Mouse (Mus musculus) ovary, adult 2 months (tissue): ENCODE results near the gene Iqcj. TPM values are rescaled to one million over a fixed set of nuclear protein-coding genes. Genes with fewer than 3 reads are reported as not detected.

Source experiments
- polyA plus RNA-seq: library from polyadenylated mRNA; depleted of rRNA; stranded (reverse); fragments of >200 nt; gene quantifications from 2 replicates; pipeline ENCODE4 v1.2.3, GENCODE M21; 2012; rRNA removed

Iqcj gene
- not detected in 2 replicates for polyA plus RNA-seq

DNA sequence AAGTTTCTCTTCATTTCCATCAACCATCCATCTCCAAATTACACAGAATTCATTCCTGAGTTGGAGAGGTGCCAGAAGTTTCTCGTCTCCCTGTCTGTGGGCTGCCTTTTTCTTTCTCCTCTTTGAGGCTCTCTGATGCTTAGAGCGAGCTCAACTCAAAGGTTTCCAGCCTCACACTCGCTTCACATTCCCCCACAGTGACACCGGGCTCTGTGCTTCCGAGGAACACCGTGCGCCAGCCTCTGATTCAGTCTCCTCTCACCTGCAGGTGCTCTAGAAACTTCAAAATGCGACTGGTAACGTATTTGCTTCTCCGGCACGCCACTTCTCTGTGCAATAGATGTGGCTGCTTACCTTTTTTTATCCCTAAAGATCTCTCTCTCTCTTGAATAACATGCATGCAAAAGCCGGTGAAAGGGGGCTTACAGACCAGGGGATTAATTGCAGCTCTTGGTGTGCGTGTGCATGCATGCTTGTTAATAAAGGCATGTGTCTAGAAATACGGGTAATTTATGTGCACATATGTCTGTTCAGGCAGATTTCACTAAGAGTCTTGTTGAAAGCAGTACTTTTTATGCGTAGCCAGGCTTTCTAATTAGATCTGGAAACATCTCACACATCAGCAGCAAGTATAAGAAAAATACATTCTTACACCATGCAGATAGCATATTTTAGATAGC, at the start of gene Iqcj, which contains the start of gene Iqschfp:
TSS of gene Iqcj (plus strand) at position 195 of the 680 bp plus-strand sequence.
TSS of gene Iqschfp (plus strand) at position 207 of the 680 bp plus-strand sequence.

GRCm38 (mm10) chr3:68064731-68065130, 172.7 kb downstream of the Iqcj start, which contains the start of gene Schip1:
Schip1 (plus strand) TSS chr3:68064802.

Other genes with a start within 250 kb of the Iqcj start
- not detected in 2 replicates for gene Iqschfp, start within 50 bp of the Iqcj start, polyA plus RNA-seq
- gene Schip1, start 172.6 kb downstream of the Iqcj start, polyA plus RNA-seq, result 11.7 and 15.6 TPM in 2 replicates